Mouse (Mus musculus): ENCODE data around the gene Grpel1. TPM values are rescaled to one million over a fixed set of nuclear protein-coding genes. Genes with fewer than 3 reads are reported as not detected.

Gene Grpel1
- polyA plus RNA-seq, 1 experiment from 2014 or later = 42.2 TPM

- Histone ChIP-seq H3K4me3 (no peak overlapping the region), H3K36me3 (no peaks in the 10 kb centered on the region), H3K4me1 (replicated peaks) (peaks cover 22% of the 10 kb centered on the region), H3K9ac (no peak overlapping the region), H3K27me3 (no peaks in the 10 kb centered on the region), H3K4me2 (no peak overlapping the region), H3K27ac (replicated peaks) (no peak overlapping the region), H3K9me3 (no peaks in the 10 kb centered on the region)
- 24% methylated on average over 5 of the region's 5 CpGs for WGBS
- no peak for ATAC-seq (ENCODE audit: low FRiP score, low read depth)
Observed at GRCm38 (mm10) chr5:36463391-36463790, 1.4 kb upstream of the Grpel1 start.

GRCm38 (mm10) chr5:36465889-36466288, 1.1 kb downstream of the Grpel1 start:
- Histone ChIP-seq H3K4me3 (peak overlapping the region; percentile 96), H3K27ac (replicated peaks) (no peak overlapping the region), H3K9me3 (no peaks in the 10 kb centered on the region), H3K9ac (peak overlapping the region; percentile 85), H3K27me3 (no peaks in the 10 kb centered on the region), H3K4me1 (replicated peaks) (peaks cover 22% of the 10 kb centered on the region), H3K36me3 (peaks cover 21% of the 10 kb centered on the region), H3K4me2 (peak overlapping the region; percentile 98)
- 37% methylated on average over 8 of the region's 8 CpGs for WGBS
- ATAC-seq (ENCODE audit: low FRiP score, low read depth) = no peak

- Histone ChIP-seq H3K4me1 (replicated peaks) (peaks cover 6% of the 10 kb centered on the region), H3K4me3 (no peak overlapping the region), H3K27ac (replicated peaks) (no peak overlapping the region), H3K9ac (no peak overlapping the region), H3K27me3 (no peaks in the 10 kb centered on the region), H3K36me3 (peaks cover 57% of the 10 kb centered on the region), H3K4me2 (no peak overlapping the region), H3K9me3 (no peaks in the 10 kb centered on the region)
- WGBS = 97% methylated on average over 8 of the region's 8 CpGs
- no peak for ATAC-seq (ENCODE audit: low FRiP score, low read depth)
Observed at GRCm38 (mm10) chr5:36471206-36471605, 6.4 kb downstream of the Grpel1 start.

- no peak overlapping the region for H3K27ac ChIP-seq (replicated peaks)
- peaks cover 57% of the 10 kb centered on the region for H3K36me3 ChIP-seq
- H3K9ac ChIP-seq = no peak overlapping the region
- no peak overlapping the region for H3K4me2 ChIP-seq
- no peak overlapping the region for H3K4me3 ChIP-seq
- H3K4me1 ChIP-seq (replicated peaks) = no peaks in the 10 kb centered on the region
- no peak for ATAC-seq (ENCODE audit: low FRiP score, low read depth)
- no peaks in the 10 kb centered on the region for H3K27me3 ChIP-seq
- WGBS = 89% methylated on average over 4 of the region's 4 CpGs
- no peaks in the 10 kb centered on the region for H3K9me3 ChIP-seq
Observed at GRCm38 (mm10) chr5:36472876-36473655, 8.3 kb downstream of the Grpel1 start.

- H3K4me1 ChIP-seq (replicated peaks) = no peaks in the 10 kb centered on the region
- no peak for ATAC-seq (ENCODE audit: low FRiP score, low read depth)
- 85% methylated on average over 5 of the region's 5 CpGs for WGBS
- no peak overlapping the region for H3K27ac ChIP-seq (replicated peaks)
- peaks cover 51% of the 10 kb centered on the region for H3K36me3 ChIP-seq
- no peaks in the 10 kb centered on the region for H3K9me3 ChIP-seq
- H3K4me3 ChIP-seq = no peak overlapping the region
- no peaks in the 10 kb centered on the region for H3K27me3 ChIP-seq
- H3K4me2 ChIP-seq = no peak overlapping the region
- H3K9ac ChIP-seq = no peak overlapping the region
Observed at GRCm38 (mm10) chr5:36474283-36474682, 9.5 kb downstream of the Grpel1 start.

GRCm38 (mm10) chr5:36477486-36477885, 12.7 kb downstream of the Grpel1 start:
- no peak overlapping the region for H3K4me2 ChIP-seq
- H3K9me3 ChIP-seq = no peaks in the 10 kb centered on the region
- H3K36me3 ChIP-seq = peaks cover 20% of the 10 kb centered on the region
- H3K27me3 ChIP-seq = no peaks in the 10 kb centered on the region
- H3K4me1 ChIP-seq (replicated peaks) = peaks cover 26% of the 10 kb centered on the region
- H3K9ac ChIP-seq = no peak overlapping the region
- no peak overlapping the region for H3K4me3 ChIP-seq
- H3K27ac ChIP-seq (replicated peaks) = no peak overlapping the region
- WGBS = 92% methylated on average over 3 of the region's 3 CpGs
- ATAC-seq (ENCODE audit: low FRiP score, low read depth) = no peak

- 94% methylated on average over 6 of the region's 6 CpGs for WGBS
- H3K9ac ChIP-seq = no peak overlapping the region
- ATAC-seq (ENCODE audit: low FRiP score, low read depth) = no peak
Observed at GRCm38 (mm10) chr5:36478540-36479420, 14.0 kb downstream of the Grpel1 start.

GRCm38 (mm10) chr5:36479735-36480134, 14.9 kb downstream of the Grpel1 start:
- 73% methylated on average over 2 of the region's 2 CpGs for WGBS
- ATAC-seq (ENCODE audit: low FRiP score, low read depth) = no peak
- Histone ChIP-seq H3K4me1 (replicated peaks) (peaks cover 37% of the 10 kb centered on the region), H3K27me3 (no peaks in the 10 kb centered on the region), H3K9me3 (no peaks in the 10 kb centered on the region), H3K4me3 (no peak overlapping the region), H3K4me2 (no peak overlapping the region), H3K36me3 (0 out of 2 replicates have a peak, but pooled peaks cover 5% of the 10 kb centered on the region), H3K27ac (replicated peaks) (no peak overlapping the region), H3K9ac (no peak overlapping the region)

More at GRCm38 (mm10) chr5:36478540-36479420, 14.0 kb downstream of the Grpel1 start:
- Histone ChIP-seq H3K4me3 (no peak overlapping the region), H3K4me2 (no peak overlapping the region), H3K4me1 (replicated peaks) (peaks cover 34% of the 10 kb centered on the region), H3K27ac (replicated peaks) (no peak overlapping the region), H3K36me3 (0 out of 2 replicates have a peak, but pooled peaks cover 10% of the 10 kb centered on the region), H3K27me3 (no peaks in the 10 kb centered on the region), H3K9me3 (no peaks in the 10 kb centered on the region)

- no peak for ATAC-seq (ENCODE audit: low FRiP score, low read depth)
- Histone ChIP-seq H3K4me3 (no peak overlapping the region), H3K27ac (replicated peaks) (no peak overlapping the region), H3K36me3 (0 out of 2 replicates have a peak, but pooled peaks cover 2% of the 10 kb centered on the region), H3K27me3 (no peaks in the 10 kb centered on the region), H3K4me2 (no peak overlapping the region), H3K4me1 (replicated peaks) (peaks cover 44% of the 10 kb centered on the region), H3K9ac (no peak overlapping the region), H3K9me3 (no peaks in the 10 kb centered on the region)
- 94% methylated on average over 4 of the region's 4 CpGs for WGBS
Observed at GRCm38 (mm10) chr5:36480398-36480797, 15.6 kb downstream of the Grpel1 start.

- Histone ChIP-seq H3K4me3 (no peak overlapping the region), H3K9ac (no peak overlapping the region), H3K4me2 (no peak overlapping the region), H3K9me3 (no peaks in the 10 kb centered on the region), H3K27me3 (no peaks in the 10 kb centered on the region), H3K27ac (replicated peaks) (no peak overlapping the region), H3K4me1 (replicated peaks) (peaks cover 48% of the 10 kb centered on the region), H3K36me3 (no peaks in the 10 kb centered on the region)
- no peak for ATAC-seq (ENCODE audit: low FRiP score, low read depth)
- 67% methylated on average over 1 of the region's 1 CpGs for WGBS
Observed at GRCm38 (mm10) chr5:36481114-36481513, 16.3 kb downstream of the Grpel1 start.

- peak overlapping the region; percentile 88 for H3K27ac ChIP-seq (replicated peaks)
- peak overlapping the region; percentile 90 for H3K9ac ChIP-seq
- no peaks in the 10 kb centered on the region for H3K9me3 ChIP-seq
- 1% methylated on average over 56 of the region's 58 CpGs for WGBS
- H3K4me1 ChIP-seq (replicated peaks) = peaks cover 48% of the 10 kb centered on the region
- no peaks in the 10 kb centered on the region for H3K36me3 ChIP-seq
- peak; percentile 32 for ATAC-seq (ENCODE audit: low FRiP score, low read depth)
- peak overlapping the region; percentile 86 for H3K4me2 ChIP-seq
- no peaks in the 10 kb centered on the region for H3K27me3 ChIP-seq
- H3K4me3 ChIP-seq = peak overlapping the region; percentile 96
Observed at GRCm38 (mm10) chr5:36483203-36484101, 18.7 kb downstream of the Grpel1 start.
